Mouse (Mus musculus) layer of hippocampus, adult 9-11 months (tissue): ENCODE results near the gene P2rx6.
"Not testable (repeated sequence)": the region's sequence is repeated elsewhere in the genome, so short reads cannot be mapped to it uniquely, and the experiment has no call there.

Experiments
- DNase-seq: peaks from one replicate; pipeline ENCODE4 v3.0.0; 2022

Gene P2rx6

GRCm38 (mm10) chr16:17563580-17563979 is 1.9 kb downstream of the P2rx6 start:
- no peak for DNase-seq

GRCm38 (mm10) chr16:17564221-17564620 is 2.5 kb downstream of the P2rx6 start:
- peak; percentile 63 for DNase-seq

GRCm38 (mm10) chr16:17564771-17565170 is 3.1 kb downstream of the P2rx6 start:
- no peak for DNase-seq

GRCm38 (mm10) chr16:17566186-17566585 is 4.5 kb downstream of the P2rx6 start:
- DNase-seq: no peak

GRCm38 (mm10) chr16:17575870-17576824 is 14.5 kb downstream of the P2rx6 start:
- peak; percentile 76 for DNase-seq

GRCm38 (mm10) chr16:17576825-17577215 is 15.1 kb downstream of the P2rx6 start:
- no peak for DNase-seq

- DNase-seq: no peak
These were observed 21.4 kb downstream of the P2rx6 start, which contains the start of gene Slc7a4 for GRCm38 (mm10) chr16:17583064-17583463. Slc7a4 (minus strand) TSS chr16:17583214.

- no peak for DNase-seq
These were observed 22.9 kb downstream of the P2rx6 start for GRCm38 (mm10) chr16:17584555-17584954.

- no peak for DNase-seq
These were observed 29.0 kb downstream of the P2rx6 start for GRCm38 (mm10) chr16:17590731-17591130.

GRCm38 (mm10) chr16:17600944-17601562 is 39.4 kb downstream of the P2rx6 start:
- DNase-seq: no peak

- no peak for DNase-seq
These were observed 43.3 kb downstream of the P2rx6 start for GRCm38 (mm10) chr16:17604941-17605340.

- DNase-seq: no peak
These were observed 44.0 kb downstream of the P2rx6 start for GRCm38 (mm10) chr16:17605684-17606083.

- peak; percentile 40 for DNase-seq
These were observed 49.7 kb downstream of the P2rx6 start for GRCm38 (mm10) chr16:17611383-17611782.

- not testable (repeated sequence) for DNase-seq
These were observed 53.1 kb downstream of the P2rx6 start for GRCm38 (mm10) chr16:17614740-17615139.

GRCm38 (mm10) chr16:17616212-17616611 is 54.5 kb downstream of the P2rx6 start:
- no peak for DNase-seq

- no peak for DNase-seq
These were observed 56.4 kb downstream of the P2rx6 start for GRCm38 (mm10) chr16:17617922-17618565.

GRCm38 (mm10) chr16:17619198-17620105 is 57.8 kb downstream of the P2rx6 start, which contains the start of gene Smpd4:
Smpd4 (plus strand) TSS chr16:17619354.
- DNase-seq: peak; percentile 76

- no peak for DNase-seq
These were observed 60.3 kb downstream of the P2rx6 start for GRCm38 (mm10) chr16:17621936-17622335.

- DNase-seq: no peak
These were observed 64.0 kb downstream of the P2rx6 start for GRCm38 (mm10) chr16:17625488-17626268.

- no peak for DNase-seq
These were observed 64.5 kb downstream of the P2rx6 start for GRCm38 (mm10) chr16:17626269-17626555.
